Mouse (Mus musculus) MEL (cell line): Measurements from ENCODE around the gene Upk2. TPM values are rescaled to one million over a fixed set of nuclear protein-coding genes. Genes with fewer than 3 reads are reported as not detected.

Source experiments
- DNase-seq: peaks from one replicate; pipeline ENCODE4 v3.0.0; 2011; ENCODE audit warnings: low read depth, low spot score
- H3K27ac ChIP-seq: 2 replicates; pipeline ENCODE4 v1.5.1; 2012; ENCODE audit warnings: low read depth, mild to moderate bottlenecking, control low read depth, low read length, moderate library complexity; ENCODE audit not compliant: control insufficient read depth
- H3K27me3 ChIP-seq, 2 experiments: fragments of 150-350 bp in 1 of 2; sonication (generic) in 1 of 2; 2 replicates each; pipeline ENCODE4 v1.6.1; 2012; ENCODE audit warnings: low read length in 2 of 2, mild to moderate bottlenecking in 2 of 2, improper control_type of control experiment in 1 of 2, moderate library complexity in 1 of 2; ENCODE audit not compliant: insufficient read depth in 2 of 2, control insufficient read depth in 1 of 2
- H3K36me3 ChIP-seq, 2 experiments: 2 replicates each; pipeline ENCODE4 v1.6.1; 2012 to 2014; ENCODE audit warnings: low read length in 2 of 2, improper control_type of control experiment in 1 of 2, inconsistent platforms in 1 of 2, mild to moderate bottlenecking in 1 of 2; ENCODE audit not compliant: insufficient read depth in 2 of 2, control insufficient read depth in 1 of 2
- H3K4me1 ChIP-seq, 2 experiments: fragments of 150-350 bp in 1 of 2; sonication (generic) in 1 of 2; 2 replicates each; pipeline ENCODE4 v1.6.1; 2012; ENCODE audit warnings: low read length in 2 of 2, improper control_type of control experiment in 1 of 2, mild to moderate bottlenecking in 1 of 2; ENCODE audit not compliant: insufficient read depth in 2 of 2, control insufficient read depth in 1 of 2
- H3K4me3 ChIP-seq, 2 experiments: fragments of 150-350 bp in 1 of 2; sonication (generic) in 1 of 2; 2 replicates each; pipeline ENCODE4 v1.5.1; 2012; ENCODE audit warnings: low read depth in 2 of 2, low read length in 2 of 2, mild to moderate bottlenecking in 2 of 2, moderate library complexity in 2 of 2, control low read depth in 1 of 2, improper control_type of control experiment in 1 of 2; ENCODE audit not compliant: control insufficient read depth in 1 of 2, insufficient read depth in 1 of 2
- H3K79me2 ChIP-seq: 2 replicates; pipeline ENCODE4 v1.6.1; 2012; ENCODE audit warnings: mild to moderate bottlenecking, low read length, moderate library complexity; ENCODE audit not compliant: control insufficient read depth, poor library complexity, insufficient read depth
- H3K9ac ChIP-seq: 2 replicates; pipeline ENCODE4 v1.6.1; 2012; ENCODE audit warnings: low read depth, mild to moderate bottlenecking, control low read depth, low read length, moderate library complexity; ENCODE audit not compliant: control insufficient read depth, poor library complexity, severe bottlenecking
- H3K9me3 ChIP-seq: fragments of 150-350 bp; sonication (generic); replicated peaks from 2 replicates; pipeline ENCODE4 v1.6.1; 2012; ENCODE audit warnings: mild to moderate bottlenecking, low read length, improper control_type of control experiment, moderate library complexity; ENCODE audit not compliant: insufficient read depth
- CHD1 ChIP-seq: IDR thresholded peaks from 2 replicates; pipeline ENCODE4 v1.6.1; 2012; ENCODE audit warnings: low read depth, mild to moderate bottlenecking, inconsistent platforms, low read length, improper control_type of control experiment
- CTCF ChIP-seq, 3 experiments: IDR thresholded peaks in 2 of 3; conservative IDR thresholded peaks in 1 of 3; 2 replicates each; pipeline ENCODE4 v1.5.1; 2011 to 2012; ENCODE audit warnings: low read length in 3 of 3, low read depth in 2 of 3, mild to moderate bottlenecking in 2 of 3, improper control_type of control experiment in 1 of 3, inconsistent platforms in 1 of 3, mixed read lengths in 1 of 3, moderate library complexity in 1 of 3; ENCODE audit not compliant: control insufficient read depth in 1 of 3, insufficient read depth in 1 of 3, poor library complexity in 1 of 3, severe bottlenecking in 1 of 3
- HCFC1 ChIP-seq: IDR thresholded peaks from 2 replicates; pipeline ENCODE4 v1.6.1; 2012; ENCODE audit warnings: low read depth, mild to moderate bottlenecking, inconsistent platforms, low read length, improper control_type of control experiment, moderate library complexity
- MAFK ChIP-seq: IDR thresholded peaks from 2 replicates; pipeline ENCODE4 v1.6.1; 2011; ENCODE audit warnings: low read depth, mild to moderate bottlenecking, low read length, improper control_type of control experiment, borderline replicate concordance
- MAZ ChIP-seq: IDR thresholded peaks from 2 replicates; pipeline ENCODE4 v1.6.1; 2012; ENCODE audit warnings: low read depth, mild to moderate bottlenecking, inconsistent platforms, low read length, improper control_type of control experiment
- MEF2A ChIP-seq: IDR thresholded peaks from 2 replicates; pipeline ENCODE4 v1.6.1; 2014; ENCODE audit warnings: low read depth, mild to moderate bottlenecking, inconsistent platforms, low read length, improper control_type of control experiment; ENCODE audit not compliant: poor library complexity, insufficient replicate concordance, severe bottlenecking; ENCODE audit errors: extremely low read depth
- MYC ChIP-seq: IDR thresholded peaks from 2 replicates; pipeline ENCODE4 v1.6.1; 2011; ENCODE audit warnings: low read depth, mild to moderate bottlenecking, low read length, improper control_type of control experiment, moderate library complexity
- NRF1 ChIP-seq: IDR thresholded peaks from 2 replicates; pipeline ENCODE4 v1.6.1; 2014; ENCODE audit warnings: low read depth, mild to moderate bottlenecking, inconsistent platforms, low read length, improper control_type of control experiment, moderate library complexity; ENCODE audit not compliant: poor library complexity, insufficient read depth, severe bottlenecking
- POLR2A ChIP-seq, 2 experiments: IDR thresholded peaks; 2 replicates each; pipeline ENCODE4 v1.6.1; 2011 to 2012; ENCODE audit warnings: low read length in 2 of 2, mild to moderate bottlenecking in 2 of 2, control low read depth in 1 of 2, improper control_type of control experiment in 1 of 2, low read depth in 1 of 2, moderate library complexity in 1 of 2; ENCODE audit not compliant: control insufficient read depth in 1 of 2, insufficient read depth in 1 of 2, poor library complexity in 1 of 2
- POLR2AphosphoS5 ChIP-seq: IDR thresholded peaks from 2 replicates; pipeline ENCODE4 v1.6.1; 2012; ENCODE audit warnings: low read depth, borderline replicate concordance, mild to moderate bottlenecking, inconsistent platforms, low read length, moderate library complexity, mixed read lengths
- RAD21 ChIP-seq: IDR thresholded peaks from 2 replicates; pipeline ENCODE4 v1.6.1; 2011; ENCODE audit warnings: mild to moderate bottlenecking, low read depth, low read length, improper control_type of control experiment
- TCF12 ChIP-seq: IDR thresholded peaks from 2 replicates; pipeline ENCODE4 v1.6.1; 2014; ENCODE audit warnings: low read depth, mild to moderate bottlenecking, inconsistent platforms, low read length, improper control_type of control experiment, moderate library complexity
- UBTF ChIP-seq: IDR thresholded peaks from 2 replicates; pipeline ENCODE4 v1.6.1; 2012; ENCODE audit warnings: low read depth, mild to moderate bottlenecking, inconsistent platforms, low read length, improper control_type of control experiment, moderate library complexity, borderline replicate concordance; ENCODE audit not compliant: insufficient read depth
- USF1 ChIP-seq: IDR thresholded peaks from 2 replicates; pipeline ENCODE4 v1.6.1; 2014; ENCODE audit warnings: low read depth, mild to moderate bottlenecking, inconsistent platforms, low read length, improper control_type of control experiment, moderate library complexity
- USF2 ChIP-seq, 2 experiments: IDR thresholded peaks; 2 replicates each; pipeline ENCODE4 v1.6.1; 2011 to 2012; ENCODE audit warnings: improper control_type of control experiment in 2 of 2, low read length in 2 of 2, borderline replicate concordance in 1 of 2, inconsistent platforms in 1 of 2, low read depth in 1 of 2, mild to moderate bottlenecking in 1 of 2; ENCODE audit not compliant: insufficient read depth in 1 of 2
- ZMIZ1 ChIP-seq: IDR thresholded peaks from 2 replicates; pipeline ENCODE4 v1.6.1; 2012; ENCODE audit warnings: low read depth, mild to moderate bottlenecking, inconsistent platforms, low read length, improper control_type of control experiment, moderate library complexity
- polyA plus RNA-seq, 2 experiments: library from polyadenylated mRNA; stranded (reverse) in 1 of 2; unstranded in 1 of 2; fragments of >175 nt in 1 of 2; fragments of >200 nt in 1 of 2; gene quantifications; 2 replicates each; pipeline versions ENCODE4 v1.2.1 to v1.2.4; 2012; ENCODE audit warnings: low replicate concordance in 2 of 2, low read depth in 1 of 2; ENCODE audit not compliant: insufficient read length in 2 of 2, insufficient read depth in 1 of 2, missing spikeins in 1 of 2
- total RNA-seq: library from RNA; depleted of rRNA; stranded (reverse); fragments of 300-350 nt; gene quantifications from 2 replicates; pipeline ENCODE4 v1.2.3, GENCODE M21; 2012

Upk2 gene
- total and polyA plus RNA-seq, 3 experiments = not detected

DNA sequence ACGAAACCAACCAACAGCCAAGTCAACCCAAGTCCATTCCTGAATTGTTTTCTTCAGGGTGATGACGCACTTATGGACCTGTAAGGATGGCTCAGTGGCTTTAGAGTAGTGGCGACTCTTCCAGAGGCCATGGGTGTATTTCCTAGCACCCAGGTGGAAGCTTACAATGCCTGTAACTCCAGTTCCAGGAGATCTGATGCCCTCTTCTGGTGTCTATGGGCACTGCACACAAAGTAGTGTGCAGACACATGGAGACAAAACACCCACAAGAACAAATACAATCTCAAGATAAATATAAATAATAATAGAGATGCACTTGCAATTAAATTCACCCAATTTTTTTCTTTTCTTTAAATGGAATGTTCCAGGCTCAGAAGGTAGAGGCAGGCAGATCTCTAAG is 21.2 kb upstream of the Upk2 start:
- Histone ChIP-seq H3K4me1 (peaks cover 2 to 3% of the 10 kb centered on the region in 2 experiments; a peak in 1 of 4 replicates), H3K36me3 (no peaks in the 10 kb centered on the region)
- DNase-seq = peak; percentile 45
- TF ChIP-seq HCFC1 (no peak), RAD21 (peak; percentile 3; the same call in 1 of the 2 replicates), CTCF (IDR thresholded peaks at IDR 0.05 in 2 of 3, conservative IDR thresholded peaks at IDR 0.05 in 1 of 3; ENCODE audit: control insufficient read depth in 1 of 3, insufficient read depth in 1 of 3, low read depth in 2 of 3, low read length in 3 of 3, poor library complexity in 1 of 3, severe bottlenecking in 1 of 3) (peak; percentile 24 to 39 (median 28); a peak in 5 of 6 replicates)
- TF ChIP-seq, all 39 proteins: peak for 2
- Histone ChIP-seq H3K79me2 (no peaks in the 10 kb centered on the region; the same call in 1 of the 2 replicates), H3K27me3 (peaks cover 4 to 5% of the 10 kb centered on the region in 2 experiments; a peak in 3 of 4 replicates), H3K9ac (no peak overlapping the region), H3K9me3 (no peaks in the 10 kb centered on the region), H3K4me3 (no peak overlapping the region), H3K27ac (no peak overlapping the region)

DNA sequence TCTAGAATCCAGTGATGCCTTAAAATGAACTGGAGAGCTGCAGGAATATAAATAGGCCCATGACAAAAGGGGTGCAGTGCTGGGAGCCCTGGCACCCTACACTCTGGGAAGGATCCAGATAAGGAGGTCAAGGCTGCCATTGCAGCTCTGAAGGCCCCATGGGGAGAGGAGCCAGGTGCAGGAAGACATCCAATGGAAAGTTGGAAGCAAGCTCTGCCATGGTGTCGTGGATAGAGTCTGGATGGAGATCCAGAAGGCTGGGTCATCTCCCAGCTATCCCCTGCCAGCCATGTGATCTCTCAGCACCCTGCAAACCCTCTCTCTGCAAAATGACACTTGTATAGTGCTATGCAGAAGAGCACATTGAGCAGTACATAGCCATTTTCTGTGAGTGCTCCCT is 19.6 kb upstream of the Upk2 start:
- no peak for DNase-seq
- Histone ChIP-seq H3K27ac (no peak overlapping the region), H3K36me3 (no peaks in the 10 kb centered on the region), H3K4me1 (peaks cover 2 to 3% of the 10 kb centered on the region in 2 experiments; a peak in 1 of 4 replicates), H3K79me2 (no peaks in the 10 kb centered on the region; the same call in 1 of the 2 replicates), H3K9ac (no peak overlapping the region), H3K27me3 (peaks cover 10 to 14% of the 10 kb centered on the region in 2 experiments), H3K9me3 (no peaks in the 10 kb centered on the region), H3K4me3 (no peak overlapping the region)
- TF ChIP-seq RAD21 (no peak), CHD1 (no peak), POLR2A (IDR thresholded peaks at IDR 0.05; ENCODE audit: control insufficient read depth in 1 of 2, insufficient read depth in 1 of 2, low read depth in 1 of 2, low read length in 2 of 2, poor library complexity in 1 of 2) (no peak), MAFK (no peak), MAZ (no peak), UBTF (no peak), USF1 (no peak), MYC (no peak), CTCF (IDR thresholded peaks at IDR 0.05 in 2 of 3, conservative IDR thresholded peaks at IDR 0.05 in 1 of 3; ENCODE audit: control insufficient read depth in 1 of 3, insufficient read depth in 1 of 3, low read depth in 2 of 3, low read length in 3 of 3, poor library complexity in 1 of 3, severe bottlenecking in 1 of 3) (no peak), POLR2AphosphoS5 (no peak), TCF12 (no peak), MEF2A (no peak), ZMIZ1 (no peak), USF2 (IDR thresholded peaks at IDR 0.05; ENCODE audit: borderline replicate concordance in 1 of 2, insufficient read depth in 1 of 2, low read depth in 1 of 2, low read length in 2 of 2) (no peak), NRF1 (no peak)
